Mouse (Mus musculus) adrenal gland, postnatal 36 days (tissue): ENCODE data around the gene Acacb. TPM values are rescaled to one million over a fixed set of nuclear protein-coding genes. Genes with fewer than 3 reads are reported as not detected.

ENCODE experiments used
- total RNA-seq, 2 experiments: library from RNA; stranded (reverse); gene quantifications; 2 replicates each; pipeline ENCODE4 v1.2.3; 2021

Gene Acacb
- total RNA-seq, 2 experiments from 2014 or later = 128 to 139 TPM

Other genes with a start within 250 kb of the Acacb start
- 10 to 100 TPM; 47.9 to 60.1 TPM for gene Coro1c, start 237.8 kb upstream of the Acacb start, total RNA-seq
- 10 to 100 TPM; 16.5 to 18.8 TPM for gene Ssh1, start 152.6 kb upstream of the Acacb start, total RNA-seq
- not detected for gene Dao, start 142.8 kb upstream of the Acacb start, total RNA-seq
- gene Usp30, start 81.1 kb upstream of the Acacb start, total RNA-seq = 10 to 100 TPM; 30.9 to 34.9 TPM
- gene Svop, start 55.0 kb upstream of the Acacb start, total RNA-seq = 1 to 10 TPM; 2.2 to 2.6 TPM
- gene Alkbh2, start 18.3 kb upstream of the Acacb start, total RNA-seq = 1 to 10 TPM; 7.0 to 7.6 TPM
- gene Ung, start 16.1 kb upstream of the Acacb start, total RNA-seq = 1 to 10 TPM; 4.0 to 5.5 TPM
- not detected for gene Foxn4, start 127.3 kb downstream of the Acacb start, total RNA-seq
- gene Myo1h, start 142.6 kb downstream of the Acacb start, total RNA-seq = under 1 TPM in 1 of 2 experiments, not detected in 1; 0.26 TPM
- gene Kctd10, start 234.0 kb downstream of the Acacb start, total RNA-seq = 10 to 100 TPM; 62.7 to 71.9 TPM
- gene Ube3b, start 234.1 kb downstream of the Acacb start, total RNA-seq = 10 to 100 TPM; 60.3 to 79.0 TPM